Comparison of ENCODE assay signal across 10 mouse cellular contexts in genomic region chr2:131510531-131510930, GRCm38 (mm10). TPM values are rescaled to one million over a fixed set of nuclear protein-coding genes. Genes with fewer than 3 reads are reported as not detected.
DNase-seq lines count a peak whose midpoint lies in the region; ATAC-seq and TF ChIP-seq lines count a peak whose summit lies in the region.
"Had no signal": no experiment of that assay in that cellular context is flagged by ENCODE, and none has a peak within 500 bp of the region (broad histone marks: within the 10 kb centered on the region; RNA-seq: fewer than 3 reads in every experiment).

No protein-coding gene starts in this region.

- no peak overlapping the region for H3K4me3 ChIP-seq in heart, embryonic 11.5 days (ENCODE audit: low read depth, low read length)
- peak overlapping the region; percentile 22 for H3K4me3 ChIP-seq in layer of hippocampus, adult 2 months
- peak overlapping the region; percentile 71 for H3K4me3 ChIP-seq in E14TG2a.4 (replicated peaks; ENCODE audit: low read length)
- H3K4me3 ChIP-seq in embryonic facial prominence, embryonic 15.5 days (replicated peaks) = no peak overlapping the region
- H3K4me3 ChIP-seq: erythroblast, embryonic 14.5 days had no signal

- no peak for TF ChIP-seq CTCF in layer of hippocampus, adult 2 months (conservative IDR thresholded peaks at IDR 0.05)
- TF ChIP-seq CTCF in E14TG2a.4 (conservative IDR thresholded peaks at IDR 0.05; ENCODE audit: low read length) = no peak

- no peak for DNase-seq in heart, adult 18-20 months
- no peak for DNase-seq in layer of hippocampus, adult 2 months (ENCODE audit: low spot score in 2 of 2)
- no peak for DNase-seq in layer of hippocampus, adult 11-12 months (ENCODE audit: low spot score)
- no peak for DNase-seq in adrenal gland, adult 18-20 months (ENCODE audit: low spot score in 2 of 2)
- DNase-seq in left cerebral cortex, postnatal 4 days = no peak

- H3K36me3 ChIP-seq in heart, embryonic 11.5 days (ENCODE audit: control insufficient read depth, insufficient read depth, low read length) = no peaks in the 10 kb centered on the region
- H3K36me3 ChIP-seq in E14TG2a.4 (ENCODE audit: insufficient read depth, low read length) = peaks cover 20% of the 10 kb centered on the region
- H3K36me3 ChIP-seq in embryonic facial prominence, embryonic 15.5 days = no peaks in the 10 kb centered on the region

- no peaks in the 10 kb centered on the region for H3K9me3 ChIP-seq in heart, embryonic 11.5 days (replicated peaks; ENCODE audit: control insufficient read depth, low read length)
- H3K9me3 ChIP-seq in E14TG2a.4 (ENCODE audit: low read length) = no peaks in the 10 kb centered on the region
- H3K9me3 ChIP-seq in embryonic facial prominence, embryonic 15.5 days (replicated peaks) = no peaks in the 10 kb centered on the region
- H3K9me3 ChIP-seq: liver, embryonic 12.5 days had no signal

- intact Hi-C loops in left cerebral cortex, postnatal 4 days (cut with DNase I) = loop anchor here (5.0 kb wide), 1 partner anchor 88 kb away; no protein-coding TSS in a partner anchor

- peak overlapping the region; percentile 67 for H3K4me2 ChIP-seq in heart, embryonic 11.5 days
- H3K4me2 ChIP-seq in embryonic facial prominence, embryonic 15.5 days (replicated peaks) = no peak overlapping the region

- no peaks in the 10 kb centered on the region for H3K27me3 ChIP-seq in heart, embryonic 11.5 days (ENCODE audit: control insufficient read depth, insufficient read depth, low read length)
- H3K27me3 ChIP-seq in E14TG2a.4 (ENCODE audit: insufficient read depth, low read length) = no peaks in the 10 kb centered on the region
- H3K27me3 ChIP-seq in embryonic facial prominence, embryonic 15.5 days = no peaks in the 10 kb centered on the region

- H3K9ac ChIP-seq in heart, embryonic 11.5 days (ENCODE audit: low read depth, low read length) = peak overlapping the region; percentile 46; the same call in 1 of the 2 replicates
- no peak overlapping the region for H3K9ac ChIP-seq in embryonic facial prominence, embryonic 15.5 days

- WGBS in heart, embryonic 11.5 days (ENCODE audit: insufficient replicate concordance) = 64% methylated on average over 5 of the region's 5 CpGs
- WGBS in embryonic facial prominence, embryonic 15.5 days = 53% methylated on average over 5 of the region's 5 CpGs

- peaks cover 39% of the 10 kb centered on the region for H3K4me1 ChIP-seq in heart, embryonic 11.5 days (ENCODE audit: control insufficient read depth, insufficient read depth, low read length)
- H3K4me1 ChIP-seq in E14TG2a.4 (replicated peaks; ENCODE audit: low read depth, low read length) = peaks cover 59% of the 10 kb centered on the region
- peaks cover 53% of the 10 kb centered on the region for H3K4me1 ChIP-seq in embryonic facial prominence, embryonic 15.5 days

- H3K27ac ChIP-seq in heart, embryonic 11.5 days (ENCODE audit: low read depth, low read length) = no peak overlapping the region
- H3K27ac ChIP-seq in layer of hippocampus, adult 2 months = peak overlapping the region; percentile 81
- 0 out of 2 replicates have a peak overlapping the region, but pooled peaks have one; percentile 7 for H3K27ac ChIP-seq in embryonic facial prominence, embryonic 15.5 days (replicated peaks)
- H3K27ac ChIP-seq: liver, embryonic 12.5 days had no signal

- ATAC-seq in heart, embryonic 11.5 days (replicated peaks; ENCODE audit: insufficient number of reproducible peaks, low FRiP score, low TSS enrichment) = no peak
- ATAC-seq in embryonic facial prominence, embryonic 15.5 days (ENCODE audit: insufficient number of reproducible peaks, low FRiP score, low TSS enrichment, low read depth) = no peak

RNA-seq across cellular contexts. Expression of gene Smox, which starts 19.2 kb away (rescaled TPM):
- polyA plus RNA-seq in heart, embryonic 11.5 days (2014; fragmentation: Nextera tagmentation; extraction: Ambion mirVana) = 16.5 and 19.7 TPM in 2 replicates
- total RNA-seq in heart, adult 18-20 months (2021) = 10 to 100 TPM; 19.4 to 23.3 TPM
- 10 to 100 TPM; 84.5 to 85.8 TPM for total RNA-seq in layer of hippocampus, adult 2 months (2021)
- 59.9 and 62.6 TPM in 2 replicates for polyA plus RNA-seq in embryonic facial prominence, embryonic 15.5 days (2015; fragmentation: Nextera tagmentation; extraction: Ambion mirVana)
- 10 to 100 TPM; 24.7 to 28.3 TPM for total RNA-seq in adrenal gland, adult 18-20 months (2021)
- total RNA-seq in left cerebral cortex, postnatal 4 days (2021) = 10 to 100 TPM; 48.4 to 52.8 TPM

RNA-seq across cellular contexts. Expression of gene Adra1d, which starts 51.6 kb away (rescaled TPM):
- 0.34 and 0.50 TPM in 2 replicates for polyA plus RNA-seq in heart, embryonic 11.5 days (2014; fragmentation: Nextera tagmentation; extraction: Ambion mirVana)
- 1 to 10 TPM; 3.4 to 4.1 TPM for total RNA-seq in heart, adult 18-20 months (2021)
- 10 to 100 TPM; 89.5 to 98.6 TPM for total RNA-seq in layer of hippocampus, adult 2 months (2021)
- 1.4 and 2.7 TPM in 2 replicates for polyA plus RNA-seq in embryonic facial prominence, embryonic 15.5 days (2015; fragmentation: Nextera tagmentation; extraction: Ambion mirVana)
- total RNA-seq in adrenal gland, adult 18-20 months (2021) = 10 to 100 TPM; 37.0 to 44.1 TPM
- 1 to 10 TPM; 2.6 to 4.5 TPM for total RNA-seq in left cerebral cortex, postnatal 4 days (2021)
- polyA plus RNA-seq: erythroblast, embryonic 14.5 days had no signal

Comparison
In these comparisons a context has a peak if more than half of its experiments do, and no peak if none do; other contexts are left out.
1. H3K4me3 ChIP-seq: peak in layer of hippocampus, adult 2 months (single experiment) and E14TG2a.4 (single experiment); none in heart, embryonic 11.5 days (single experiment) and embryonic facial prominence, embryonic 15.5 days (single experiment).
2. RNA of gene Adra1d, which starts 51.6 kb away (total RNA-seq): 89.5 to 98.6 TPM in layer of hippocampus, adult 2 months and 37.0 to 44.1 TPM in adrenal gland, adult 18-20 months; 2.6 to 4.5 TPM in left cerebral cortex, postnatal 4 days and 3.4 to 4.1 TPM in heart, adult 18-20 months; every median in the first group is over 4 times any median in the second.